Mouse (Mus musculus): ENCODE measurements around the gene Phf5a.
"Not testable (repeated sequence)": the region's sequence is repeated elsewhere in the genome, so short reads cannot be mapped to it uniquely, and the experiment has no call there.

Gene Phf5a

DNA sequence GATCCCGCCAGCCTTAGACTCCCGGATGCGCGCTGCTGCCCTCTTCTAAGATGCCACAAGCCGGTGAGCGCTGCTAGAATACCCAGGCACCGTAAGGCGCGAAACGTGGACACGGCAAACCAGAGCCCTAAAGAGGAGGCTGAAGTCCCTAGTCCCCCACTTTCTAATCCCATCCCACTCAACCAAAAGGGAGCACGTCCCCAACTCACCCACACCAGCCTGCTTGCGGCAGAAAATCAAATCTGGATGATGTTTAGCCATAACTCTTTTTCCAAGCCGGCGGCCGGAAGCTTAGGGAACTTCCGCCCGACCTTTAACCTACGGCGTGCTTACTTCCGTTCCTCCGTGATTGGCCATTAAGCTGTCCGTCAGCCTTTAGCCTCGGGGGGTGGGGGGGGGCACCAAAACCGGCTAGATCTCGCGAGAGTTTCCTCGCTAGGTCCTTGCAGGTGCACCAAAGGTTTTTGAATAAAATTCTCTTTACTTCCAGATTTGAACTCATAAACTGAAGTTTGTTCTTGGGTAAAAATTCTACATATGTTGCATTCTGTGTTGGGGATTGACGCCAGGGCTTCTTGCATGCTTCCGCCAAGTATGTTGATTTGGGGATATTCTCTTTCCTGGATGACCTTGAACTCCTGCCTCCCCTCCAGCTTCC is at the start of gene Phf5a:
Phf5a (minus strand) TSS at position 308 of the 658 bp plus-strand sequence.
- peak; percentile 88 for DNase-seq (ENCODE audit: low spot score)

DNA sequence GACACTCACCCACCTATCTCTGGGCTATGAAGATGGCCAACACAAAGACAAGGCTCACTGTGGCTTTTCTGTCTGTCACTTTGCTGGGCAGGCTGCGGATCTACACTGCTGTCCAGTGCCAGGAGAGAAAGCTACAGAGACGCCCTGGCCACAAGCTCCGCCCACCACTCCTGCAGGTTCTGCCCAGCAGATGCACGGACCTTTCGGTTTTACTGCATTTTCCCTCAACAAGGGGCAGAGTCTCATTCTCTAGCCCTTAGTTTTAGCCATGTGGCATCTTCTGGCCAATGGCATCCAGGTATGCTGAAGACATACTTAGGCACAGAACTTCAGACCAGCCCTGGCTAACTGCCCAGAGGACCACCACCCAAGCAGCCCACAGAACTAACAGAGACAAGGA is 49.5 kb upstream of the Phf5a start:
- no peak for DNase-seq (ENCODE audit: low spot score)

- no peak for DNase-seq (ENCODE audit: low spot score)
Observed at GRCm38 (mm10) chr15:81920546-81921217, 49.0 kb upstream of the Phf5a start.

GRCm38 (mm10) chr15:81919062-81919461 is 47.4 kb upstream of the Phf5a start:
- DNase-seq (ENCODE audit: low spot score), result no peak

DNA sequence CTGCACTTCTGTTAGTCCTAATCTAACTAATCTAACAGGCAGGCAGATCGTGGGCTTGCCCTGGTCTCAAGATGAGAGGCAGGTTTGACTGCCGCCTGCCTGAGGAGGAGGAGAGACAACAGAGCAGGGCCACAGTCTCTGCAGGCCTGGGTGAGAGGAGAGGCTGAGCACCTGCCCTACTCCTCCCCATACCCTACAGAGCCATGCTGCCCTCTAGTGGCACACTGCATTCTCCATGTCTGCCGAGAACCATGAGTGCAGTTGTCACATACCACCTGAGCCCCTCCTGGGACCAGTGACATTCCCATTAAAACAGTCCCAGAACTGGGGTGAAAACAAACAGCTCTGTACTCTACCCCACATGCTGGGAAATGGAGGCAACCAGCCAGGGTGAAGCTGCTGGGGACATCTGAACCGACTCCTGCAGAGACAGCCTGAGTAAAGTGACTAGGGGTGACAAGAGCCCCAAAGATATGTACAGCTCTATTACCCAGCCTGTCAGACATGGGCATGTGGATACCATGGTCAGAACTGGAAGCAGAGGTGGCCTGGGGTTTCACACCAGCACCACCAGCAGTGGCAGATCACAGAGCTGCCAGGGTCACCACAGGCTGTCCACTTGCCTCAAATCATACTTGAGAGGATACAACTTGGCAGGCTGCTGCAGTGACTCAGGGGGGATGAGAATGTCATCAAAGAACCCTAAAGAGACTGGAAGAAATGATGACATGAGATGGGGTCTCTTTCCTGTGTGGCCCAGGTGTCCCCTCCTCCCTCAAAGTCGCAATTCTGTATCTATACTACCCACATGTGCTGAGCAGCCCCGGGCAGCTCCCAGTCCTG is 46.1 kb upstream of the Phf5a start:
- peak; percentile 78 for DNase-seq (ENCODE audit: low spot score)

- DNase-seq (ENCODE audit: low spot score), result no peak
Observed at GRCm38 (mm10) chr15:81917201-81917600, 45.5 kb upstream of the Phf5a start.

GRCm38 (mm10) chr15:81915663-81916062 is 44.0 kb upstream of the Phf5a start:
- DNase-seq (ENCODE audit: low spot score), result no peak

- no peak for DNase-seq (ENCODE audit: low spot score)
Observed at GRCm38 (mm10) chr15:81914668-81915067, 43.0 kb upstream of the Phf5a start.

GRCm38 (mm10) chr15:81912498-81912897 is 40.8 kb upstream of the Phf5a start:
- DNase-seq (ENCODE audit: low spot score), result no peak

DNA sequence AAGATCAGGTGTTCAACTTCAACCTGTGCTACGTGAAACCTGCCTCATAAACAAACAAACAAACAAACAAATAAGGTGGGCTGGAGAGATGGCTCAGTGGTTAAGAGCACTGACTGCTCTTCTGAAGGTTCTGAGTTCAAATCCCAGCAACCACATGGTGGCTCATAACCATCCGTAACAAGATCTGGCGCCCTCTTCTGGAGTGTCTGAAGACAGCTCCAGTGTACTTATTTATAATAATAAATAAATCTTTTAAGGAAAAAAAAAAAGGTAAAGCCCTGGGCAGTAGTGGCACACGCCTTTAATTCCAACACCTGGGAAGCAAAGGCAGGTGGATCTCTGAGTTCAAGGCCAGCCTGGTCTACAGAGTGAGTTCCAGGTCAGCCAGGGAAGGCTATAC is 37.1 kb upstream of the Phf5a start:
- not testable (repeated sequence) for DNase-seq (ENCODE audit: low spot score)

DNA sequence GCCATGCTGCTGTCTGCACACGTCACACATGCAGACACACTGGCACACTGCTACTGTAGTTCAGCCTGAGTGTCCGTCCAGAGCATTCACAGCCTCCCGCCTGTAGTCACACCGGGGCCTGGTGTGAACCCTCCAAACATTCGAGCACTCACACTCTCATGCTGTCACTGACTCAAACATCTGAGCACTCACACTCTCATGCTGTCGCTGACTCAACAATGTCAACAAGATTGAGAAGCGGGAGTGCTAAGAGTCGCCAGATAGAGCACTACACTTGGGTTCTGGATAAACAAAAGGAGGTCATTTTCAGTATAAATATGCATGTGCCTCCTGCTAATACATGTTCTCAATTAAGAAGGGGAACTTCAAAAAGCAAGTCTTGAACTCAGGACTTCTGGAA is 36.2 kb upstream of the Phf5a start:
- no peak for DNase-seq (ENCODE audit: low spot score)

GRCm38 (mm10) chr15:81904939-81905338 is 33.2 kb upstream of the Phf5a start:
- peak; percentile 78 for DNase-seq (ENCODE audit: low spot score)

- DNase-seq (ENCODE audit: low spot score), result no peak
Observed at GRCm38 (mm10) chr15:81898751-81899150, 27.0 kb upstream of the Phf5a start.

DNA sequence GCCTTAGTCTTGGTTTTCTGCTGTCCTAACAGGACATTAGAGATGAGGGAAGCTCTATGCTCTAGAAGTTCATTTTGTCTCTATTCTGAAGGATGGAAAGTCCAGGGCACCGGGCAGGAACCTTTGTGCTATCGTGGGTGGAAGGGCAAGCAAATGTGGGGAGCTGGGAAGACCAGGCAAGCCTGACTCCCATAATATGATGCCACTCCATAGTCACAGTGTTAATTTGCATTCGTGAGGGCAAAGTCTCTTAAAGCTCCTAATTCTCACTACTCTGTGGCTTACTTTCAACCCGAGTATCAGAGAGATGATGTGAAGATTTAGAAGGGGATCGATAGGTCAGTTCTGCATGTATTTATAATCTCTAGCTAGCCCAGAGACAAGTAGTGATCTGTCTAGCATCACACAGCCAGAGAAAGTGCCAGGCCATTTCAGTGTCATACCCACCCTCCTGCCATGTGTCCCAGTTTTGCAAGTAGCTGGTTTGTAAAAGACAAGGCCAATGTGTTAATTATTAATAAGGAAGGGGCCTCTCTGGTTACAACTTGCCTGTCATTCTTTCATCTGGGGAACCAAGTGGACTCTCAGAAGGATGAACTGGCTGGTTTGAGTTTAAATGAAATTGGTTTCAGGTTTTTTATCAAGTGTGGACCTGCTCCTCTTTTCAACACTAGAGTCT is 26.0 kb upstream of the Phf5a start:
- no peak for DNase-seq (ENCODE audit: low spot score)

GRCm38 (mm10) chr15:81896407-81896806 is 24.7 kb upstream of the Phf5a start:
- no peak for DNase-seq (ENCODE audit: low spot score)

- DNase-seq (ENCODE audit: low spot score), result no peak
Observed at GRCm38 (mm10) chr15:81894002-81894401, 22.3 kb upstream of the Phf5a start.

DNA sequence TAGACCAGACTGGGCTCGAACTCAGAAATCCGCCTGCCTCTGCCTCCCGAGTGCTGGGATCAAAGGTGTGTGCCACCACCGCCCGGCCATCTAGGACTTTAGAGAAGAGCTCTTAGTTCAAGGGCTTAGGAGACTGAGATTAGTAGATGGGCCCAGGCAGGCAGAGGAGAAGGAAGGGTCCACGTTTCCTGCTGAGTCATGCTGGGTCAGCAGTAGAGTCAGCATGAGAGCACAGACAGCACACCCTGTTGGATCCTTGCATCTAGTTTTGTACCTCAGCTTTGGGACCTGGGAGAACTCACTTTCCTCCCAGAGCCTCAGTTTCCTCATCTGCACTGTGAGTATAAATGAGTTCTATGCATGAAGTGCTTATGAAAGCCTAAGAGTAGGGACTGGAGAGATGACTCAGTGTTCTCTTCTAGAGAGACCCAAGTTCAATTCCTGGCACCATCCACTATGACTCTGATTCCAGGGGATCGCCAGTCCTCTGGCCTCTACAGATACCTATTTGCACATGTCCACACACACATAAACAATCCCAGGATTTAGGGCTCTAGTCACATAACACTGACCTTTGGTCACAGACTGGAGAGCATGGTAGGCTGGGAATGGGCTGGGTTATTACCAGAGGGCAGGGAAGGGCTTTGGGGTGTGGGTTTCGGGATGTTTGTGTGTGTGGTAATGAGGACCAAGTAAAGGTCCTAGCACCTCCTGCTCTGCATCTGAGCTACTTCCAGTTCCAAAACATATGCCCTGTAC is 20.3 kb upstream of the Phf5a start:
- no peak for DNase-seq (ENCODE audit: low spot score)

DNA sequence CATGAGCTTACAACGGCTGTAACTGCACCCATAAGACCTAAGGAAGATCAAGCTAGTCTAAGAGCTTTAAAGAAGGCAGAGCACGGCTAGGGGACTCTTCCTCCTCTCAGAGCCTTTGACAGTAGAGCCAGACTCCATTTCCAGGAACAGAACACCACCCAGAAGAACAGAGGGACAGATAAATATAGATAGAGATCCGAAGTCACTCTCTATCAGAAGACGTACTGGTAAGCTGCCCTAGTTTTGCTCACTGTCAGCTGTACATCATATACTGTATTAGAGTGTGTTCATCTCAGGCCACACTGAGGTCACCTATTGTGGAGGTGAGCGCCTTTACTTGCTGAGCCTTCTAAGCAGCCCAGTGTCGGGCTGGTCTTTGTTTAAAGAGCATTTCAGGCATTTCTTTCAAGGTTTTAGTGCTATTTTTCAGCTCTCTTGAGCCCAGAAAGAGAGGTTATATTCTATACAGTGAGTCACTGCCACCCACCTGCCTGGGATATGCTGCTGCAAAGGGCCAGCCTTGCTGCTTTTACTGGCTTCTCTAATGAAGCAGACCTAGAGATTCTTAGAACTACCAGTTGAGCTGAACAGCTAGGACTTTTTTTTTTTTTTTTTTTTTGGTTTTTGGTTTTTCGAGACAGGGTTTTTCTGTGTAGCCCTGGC is 19.6 kb upstream of the Phf5a start:
- no peak for DNase-seq (ENCODE audit: low spot score)

DNA sequence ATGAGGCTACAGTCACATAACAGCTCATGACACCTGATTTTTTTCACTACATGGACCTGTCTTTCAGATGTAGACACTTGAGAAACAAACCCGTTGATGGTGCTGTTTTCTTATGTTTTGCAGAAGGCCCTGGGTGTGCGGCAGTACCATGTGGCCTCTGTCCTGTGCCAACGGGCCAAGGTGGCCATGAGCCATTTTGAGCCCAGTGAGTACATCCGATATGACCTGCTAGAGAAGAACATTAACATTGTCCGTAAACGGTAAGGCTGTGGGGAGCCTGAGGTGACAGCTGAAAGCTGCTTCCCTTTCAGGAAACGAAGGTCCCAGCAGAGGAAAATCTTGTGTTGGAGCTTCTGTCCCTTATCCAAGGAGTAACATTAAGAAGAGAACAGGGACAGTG is 17.5 kb upstream of the Phf5a start:
- DNase-seq (ENCODE audit: low spot score), result no peak

DNA sequence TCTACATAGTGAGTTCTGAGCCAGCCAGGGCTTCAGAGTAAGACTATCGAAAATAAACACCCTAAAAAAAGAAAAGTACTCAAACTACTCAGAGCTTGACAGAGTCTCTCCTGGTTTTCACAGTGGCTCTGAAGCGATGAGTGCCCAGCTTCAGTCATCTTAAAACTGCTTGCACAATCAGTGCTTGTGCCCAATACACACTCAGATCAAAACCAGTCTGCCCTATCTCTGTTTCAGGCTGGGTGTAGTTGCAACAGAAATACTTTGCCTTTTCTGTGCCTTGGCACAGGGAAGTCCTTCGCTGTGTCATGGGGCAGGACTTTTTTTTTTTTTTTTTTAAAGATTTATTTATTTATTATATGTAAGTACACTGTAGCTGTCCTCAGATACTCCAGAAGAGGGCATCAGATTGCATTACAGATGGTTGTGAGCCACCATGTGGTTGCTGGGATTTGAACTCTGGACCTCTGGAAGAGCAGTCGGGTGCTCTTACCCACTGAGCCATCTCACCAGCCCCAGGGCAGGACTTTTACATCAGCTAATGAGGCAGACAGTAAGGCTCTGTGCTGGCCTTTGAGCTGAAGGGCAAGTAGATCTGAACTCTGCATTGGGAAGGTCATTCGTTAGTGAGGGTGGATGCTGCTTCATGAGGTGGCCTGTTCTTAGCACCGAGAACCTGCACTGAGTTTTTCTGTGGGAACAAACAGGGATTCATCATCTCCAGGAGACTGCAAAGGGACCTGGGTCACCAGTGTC is 15.3 kb upstream of the Phf5a start:
- no peak for DNase-seq (ENCODE audit: low spot score)

Measured in urinary bladder, postnatal 14 days (tissue).